21 mouse cellular contexts compared by ENCODE assay signal in genomic region chr9:12945476-12945875, GRCm38 (mm10).
A peak's percentile ranks its signal among the peaks of the same experiment; 100 is the strongest.
DNase-seq lines count a peak whose midpoint lies in the region; ATAC-seq and TF ChIP-seq lines count a peak whose summit lies in the region.
"Had no signal": no experiment of that assay in that cellular context is flagged by ENCODE, and none has a peak within 500 bp of the region (broad histone marks: within the 10 kb centered on the region; RNA-seq: fewer than 3 reads in every experiment).

No protein-coding gene starts in this region.

- H3K9me3 ChIP-seq in forebrain, embryonic 10.5 days, result no peaks in the 10 kb centered on the region
- no peaks in the 10 kb centered on the region for H3K9me3 ChIP-seq in forebrain, embryonic 15.5 days
- no peaks in the 10 kb centered on the region for H3K9me3 ChIP-seq in forebrain, embryonic 12.5 days
- H3K9me3 ChIP-seq in forebrain, postnatal 0 days (ENCODE audit: low read length), result no peaks in the 10 kb centered on the region
- no peaks in the 10 kb centered on the region for H3K9me3 ChIP-seq in hindbrain, embryonic 12.5 days (replicated peaks)
- H3K9me3 ChIP-seq in hindbrain, postnatal 0 days (ENCODE audit: low read length), result no peaks in the 10 kb centered on the region
- H3K9me3 ChIP-seq: embryonic facial prominence, embryonic 10.5 days; embryonic facial prominence, embryonic 12.5 days; G1E had no signal

- H3K4me1 ChIP-seq in forebrain, embryonic 10.5 days, result no peaks in the 10 kb centered on the region
- no peaks in the 10 kb centered on the region for H3K4me1 ChIP-seq in forebrain, embryonic 15.5 days
- no peaks in the 10 kb centered on the region; the same call in 1 of the 2 replicates for H3K4me1 ChIP-seq in forebrain, embryonic 12.5 days
- H3K4me1 ChIP-seq in forebrain, postnatal 0 days (ENCODE audit: insufficient read depth), result no peaks in the 10 kb centered on the region
- no peaks in the 10 kb centered on the region for H3K4me1 ChIP-seq in hindbrain, embryonic 12.5 days
- H3K4me1 ChIP-seq in hindbrain, postnatal 0 days (ENCODE audit: insufficient read depth, low read length), result no peaks in the 10 kb centered on the region
- H3K4me1 ChIP-seq: embryonic facial prominence, embryonic 10.5 days; embryonic facial prominence, embryonic 12.5 days had no signal

- H3K4me2 ChIP-seq in forebrain, embryonic 15.5 days (replicated peaks), result no peak overlapping the region
- H3K4me2 ChIP-seq in forebrain, embryonic 12.5 days, result no peak overlapping the region
- H3K4me2 ChIP-seq in forebrain, postnatal 0 days (ENCODE audit: low read depth), result no peak overlapping the region
- no peak overlapping the region for H3K4me2 ChIP-seq in hindbrain, embryonic 12.5 days (replicated peaks)
- H3K4me2 ChIP-seq in hindbrain, postnatal 0 days (ENCODE audit: low read depth, low read length), result no peak overlapping the region
- H3K4me2 ChIP-seq: embryonic facial prominence, embryonic 12.5 days had no signal

- H3K27me3 ChIP-seq in forebrain, embryonic 10.5 days (ENCODE audit: poor library complexity, severe bottlenecking), result no peaks in the 10 kb centered on the region
- H3K27me3 ChIP-seq in forebrain, embryonic 15.5 days, result no peaks in the 10 kb centered on the region
- H3K27me3 ChIP-seq in forebrain, embryonic 12.5 days, result no peaks in the 10 kb centered on the region
- H3K27me3 ChIP-seq in forebrain, postnatal 0 days (ENCODE audit: insufficient read depth, low read length), result no peaks in the 10 kb centered on the region
- H3K27me3 ChIP-seq in hindbrain, embryonic 12.5 days, result no peaks in the 10 kb centered on the region
- H3K27me3 ChIP-seq in hindbrain, postnatal 0 days (ENCODE audit: insufficient read depth, low read length), result no peaks in the 10 kb centered on the region
- H3K27me3 ChIP-seq: CH12.LX; embryonic facial prominence, embryonic 12.5 days; Patski had no signal

- no peak for ATAC-seq in forebrain, embryonic 15.5 days (replicated peaks)
- ATAC-seq in forebrain, embryonic 12.5 days (ENCODE audit: low FRiP score), result peak; percentile 57; the same call in 1 of the 2 replicates
- no peak for ATAC-seq in forebrain, postnatal 0 days
- 0 out of 2 replicates have a peak, but pooled peaks have one; percentile 22 for ATAC-seq in hindbrain, embryonic 12.5 days (ENCODE audit: low FRiP score)
- ATAC-seq in hindbrain, postnatal 0 days, result no peak
- ATAC-seq: CD4-positive, CD25-positive, alpha-beta regulatory T cell, adult 4 months; Patski had no signal

- WGBS in forebrain, embryonic 10.5 days, result 77% methylated on average over 2 of the region's 2 CpGs
- 47% methylated on average over 2 of the region's 2 CpGs for WGBS in forebrain, embryonic 15.5 days
- 50% methylated on average over 2 of the region's 2 CpGs for WGBS in forebrain, embryonic 12.5 days
- WGBS in forebrain, postnatal 0 days, result 51% methylated on average over 2 of the region's 2 CpGs
- 66% methylated on average over 2 of the region's 2 CpGs for WGBS in hindbrain, embryonic 12.5 days
- WGBS in hindbrain, postnatal 0 days, result 64% methylated on average over 2 of the region's 2 CpGs

- no peaks in the 10 kb centered on the region for H3K36me3 ChIP-seq in forebrain, embryonic 10.5 days (replicated peaks)
- H3K36me3 ChIP-seq in forebrain, embryonic 15.5 days, result no peaks in the 10 kb centered on the region
- no peaks in the 10 kb centered on the region for H3K36me3 ChIP-seq in forebrain, embryonic 12.5 days (replicated peaks)
- no peaks in the 10 kb centered on the region for H3K36me3 ChIP-seq in forebrain, postnatal 0 days (ENCODE audit: insufficient read depth)
- no peaks in the 10 kb centered on the region for H3K36me3 ChIP-seq in hindbrain, embryonic 12.5 days
- no peaks in the 10 kb centered on the region for H3K36me3 ChIP-seq in hindbrain, postnatal 0 days (ENCODE audit: insufficient read depth, low read length)
- H3K36me3 ChIP-seq: embryonic facial prominence, embryonic 10.5 days; embryonic facial prominence, embryonic 12.5 days; G1E had no signal

- TF ChIP-seq CTCF in forebrain, postnatal 0 days (IDR thresholded peaks at IDR 0.05; ENCODE audit: low read depth), result no peak
- no peak for TF ChIP-seq CTCF in hindbrain, postnatal 0 days (IDR thresholded peaks at IDR 0.05; ENCODE audit: low read depth)

- no peak overlapping the region for H3K9ac ChIP-seq in forebrain, embryonic 15.5 days (replicated peaks)
- no peak overlapping the region for H3K9ac ChIP-seq in forebrain, embryonic 12.5 days
- no peak overlapping the region for H3K9ac ChIP-seq in forebrain, postnatal 0 days
- H3K9ac ChIP-seq in hindbrain, embryonic 12.5 days, result no peak overlapping the region
- no peak overlapping the region for H3K9ac ChIP-seq in hindbrain, postnatal 0 days (replicated peaks; ENCODE audit: low read length)
- H3K9ac ChIP-seq: embryonic facial prominence, embryonic 12.5 days had no signal

- H3K27ac ChIP-seq in forebrain, embryonic 10.5 days, result 0 out of 2 replicates have a peak overlapping the region, but pooled peaks have one; percentile 22
- H3K27ac ChIP-seq in forebrain, embryonic 15.5 days (replicated peaks), result no peak overlapping the region
- H3K27ac ChIP-seq in forebrain, embryonic 12.5 days, result no peak overlapping the region
- no peak overlapping the region for H3K27ac ChIP-seq in forebrain, postnatal 0 days (ENCODE audit: low read depth, low read length)
- no peak overlapping the region for H3K27ac ChIP-seq in hindbrain, embryonic 12.5 days
- H3K27ac ChIP-seq in hindbrain, postnatal 0 days, result no peak overlapping the region
- H3K27ac ChIP-seq: embryonic facial prominence, embryonic 10.5 days; embryonic facial prominence, embryonic 12.5 days had no signal

- no peak for DNase-seq in forebrain, embryonic 10.5 days (ENCODE audit: extremely low spot score, low spot score)
- DNase-seq in forebrain, postnatal 0 days, result no peak
- DNase-seq in hindbrain, postnatal 0 days (ENCODE audit: low spot score), result no peak
- DNase-seq: adrenal gland, adult 2 months; adrenal gland, postnatal 10 days; adrenal gland, postnatal 25 days; B cell, adult 2 months; cerebellum, adult 11-12 months; cerebellum, adult 2 months; cerebellum, adult 9-10 months; cerebellum, postnatal 10 days; cerebellum, postnatal 25 days had no signal

- H3K4me3 ChIP-seq in forebrain, embryonic 10.5 days, result no peak overlapping the region
- H3K4me3 ChIP-seq in forebrain, embryonic 15.5 days, result no peak overlapping the region
- H3K4me3 ChIP-seq in forebrain, embryonic 12.5 days (replicated peaks), result no peak overlapping the region
- no peak overlapping the region for H3K4me3 ChIP-seq in forebrain, postnatal 0 days (ENCODE audit: low read depth, low read length)
- no peak overlapping the region for H3K4me3 ChIP-seq in hindbrain, embryonic 12.5 days
- no peak overlapping the region for H3K4me3 ChIP-seq in hindbrain, postnatal 0 days (ENCODE audit: low read length)
- H3K4me3 ChIP-seq: embryonic facial prominence, embryonic 10.5 days; embryonic facial prominence, embryonic 12.5 days had no signal

Comparison
In these comparisons a context has a peak if more than half of its experiments do, and no peak if none do; other contexts are left out.
1. ATAC-seq: peak in forebrain, embryonic 12.5 days (single experiment) and hindbrain, embryonic 12.5 days (single experiment); none in forebrain, embryonic 15.5 days (single experiment), forebrain, postnatal 0 days (single experiment) and hindbrain, postnatal 0 days (single experiment).